Mouse (Mus musculus) mouse trophoblast stem cell (cell line): ENCODE results near the gene Lypd3.

Source experiments
- in situ Hi-C, 2 experiments: fragments of 300-500 bp; cut with MseI, MboI; formaldehyde crosslinking; loops; 2 replicates in 1 of 2; 3 replicates in 1 of 2; pipeline ENCODE4 v1.15.1; 2025

Lypd3 gene

DNA sequence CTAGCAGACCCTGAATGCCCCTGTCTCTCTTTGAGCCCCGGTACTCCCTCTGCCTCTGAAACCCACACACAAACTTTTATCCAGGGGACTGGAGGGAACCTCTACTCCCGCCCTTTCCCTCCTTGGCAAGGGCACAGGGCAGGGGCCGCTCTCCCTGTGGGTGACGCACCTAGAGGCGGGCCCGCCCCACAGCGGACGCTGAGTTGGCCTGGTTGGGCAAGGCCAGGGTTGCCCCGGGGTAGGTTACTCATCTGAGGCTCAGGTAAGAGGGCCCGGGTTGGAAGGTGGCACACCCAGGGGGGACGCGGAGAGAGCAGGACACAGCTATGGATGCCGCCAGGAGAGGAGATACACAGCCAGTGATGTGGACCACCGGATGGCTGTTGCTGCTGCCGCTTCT, at the start of gene Lypd3:
Gene Lypd3 (plus strand): TSS at position 287 of the 400 bp plus-strand sequence.
- in situ Hi-C loops: no loop called here

- in situ Hi-C loops: no loop called here
Observed at GRCm38 (mm10) chr7:24586828-24587227, 49.5 kb upstream of the Lypd3 start.

- in situ Hi-C loops: no loop called here
Observed at GRCm38 (mm10) chr7:24587330-24588105, 48.8 kb upstream of the Lypd3 start, which contains the start of the genes Ethe1 and Zfp575. Ethe1 (plus strand) TSS chr7:24587543. Zfp575 (minus strand) TSS chr7:24587641.

- in situ Hi-C loops: no loop called here
Observed at GRCm38 (mm10) chr7:24588336-24588735, 48.0 kb upstream of the Lypd3 start.

- in situ Hi-C loops: no loop called here
Observed at GRCm38 (mm10) chr7:24591735-24592134, 44.6 kb upstream of the Lypd3 start.

- in situ Hi-C loops: no loop called here
Observed at GRCm38 (mm10) chr7:24592163-24592562, 44.2 kb upstream of the Lypd3 start.

- in situ Hi-C loops: no loop called here
Observed at GRCm38 (mm10) chr7:24592781-24593180, 43.6 kb upstream of the Lypd3 start.

- in situ Hi-C loops: no loop called here
Observed at GRCm38 (mm10) chr7:24593621-24594308, 42.6 kb upstream of the Lypd3 start.

- in situ Hi-C loops: no loop called here
Observed at GRCm38 (mm10) chr7:24594309-24594803, 42.0 kb upstream of the Lypd3 start.

GRCm38 (mm10) chr7:24595464-24595863, 40.9 kb upstream of the Lypd3 start:
- in situ Hi-C loops: no loop called here

GRCm38 (mm10) chr7:24598121-24598520, 38.2 kb upstream of the Lypd3 start:
- in situ Hi-C loops: no loop called here

- in situ Hi-C loops: loop anchor here (5.0 kb wide), 2 partner anchors 43 to 48 kb away; no protein-coding TSS in a partner anchor
Observed at GRCm38 (mm10) chr7:24599211-24600067, 36.9 kb upstream of the Lypd3 start.

DNA sequence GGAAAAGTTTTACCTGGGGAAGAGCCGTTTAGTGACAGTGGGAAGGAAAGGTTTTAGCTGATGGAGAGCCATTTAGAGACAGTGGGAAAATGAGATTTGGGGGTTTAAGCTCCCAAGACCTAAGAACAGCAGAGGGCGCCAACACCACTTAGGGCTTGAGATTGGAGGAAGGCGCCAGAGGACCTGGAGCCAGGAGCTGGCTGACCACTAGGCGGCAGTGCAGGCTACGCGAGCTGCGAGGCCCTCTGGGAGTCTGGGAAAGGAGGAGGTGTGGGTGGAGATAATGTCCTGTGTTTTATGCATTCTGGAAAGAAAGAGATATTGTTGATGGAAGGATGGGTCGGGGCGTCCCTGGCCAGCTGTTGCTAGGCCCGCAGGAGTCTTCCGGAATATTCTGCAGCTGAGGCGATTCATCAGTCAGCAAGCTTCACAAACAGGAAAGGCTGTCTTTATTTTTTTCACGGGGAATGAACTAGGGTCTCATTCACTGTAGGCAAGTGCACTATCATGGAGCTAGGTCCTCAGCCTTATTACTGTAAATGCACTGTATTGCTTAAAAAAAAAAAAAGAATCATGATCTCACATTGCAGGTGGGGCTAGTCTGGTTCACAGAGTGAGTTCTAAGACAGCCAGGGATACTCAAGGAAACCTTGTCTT, 35.3 kb upstream of the Lypd3 start:
- in situ Hi-C loops: loop anchor here (5.0 kb wide), 2 partner anchors 41 to 46 kb away; no protein-coding TSS in a partner anchor

- in situ Hi-C loops: no loop called here
Observed at GRCm38 (mm10) chr7:24605561-24605960, 30.8 kb upstream of the Lypd3 start.

DNA sequence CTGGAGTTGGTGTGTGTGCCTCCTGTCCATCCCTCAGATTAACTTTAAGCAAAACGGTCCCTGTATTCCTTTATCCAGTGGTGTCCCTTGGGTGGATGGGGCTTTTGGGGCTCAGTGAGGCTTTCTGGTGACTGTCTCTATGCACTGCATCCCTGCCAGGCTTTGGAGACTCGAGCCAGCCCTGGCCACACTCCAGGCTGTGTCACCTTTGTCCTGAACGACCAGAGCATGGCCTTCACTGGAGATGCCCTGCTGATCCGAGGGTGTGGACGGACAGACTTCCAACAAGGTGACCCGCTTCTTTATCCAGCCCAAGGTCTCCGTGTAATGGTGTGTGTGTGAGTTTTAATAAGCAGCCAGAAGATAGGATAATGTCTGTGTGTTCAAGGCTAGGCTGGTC, 30.3 kb upstream of the Lypd3 start:
- in situ Hi-C loops: no loop called here

- in situ Hi-C loops: no loop called here
Observed at GRCm38 (mm10) chr7:24608017-24608416, 28.3 kb upstream of the Lypd3 start.

GRCm38 (mm10) chr7:24608561-24608960, 27.8 kb upstream of the Lypd3 start:
- in situ Hi-C loops: no loop called here

DNA sequence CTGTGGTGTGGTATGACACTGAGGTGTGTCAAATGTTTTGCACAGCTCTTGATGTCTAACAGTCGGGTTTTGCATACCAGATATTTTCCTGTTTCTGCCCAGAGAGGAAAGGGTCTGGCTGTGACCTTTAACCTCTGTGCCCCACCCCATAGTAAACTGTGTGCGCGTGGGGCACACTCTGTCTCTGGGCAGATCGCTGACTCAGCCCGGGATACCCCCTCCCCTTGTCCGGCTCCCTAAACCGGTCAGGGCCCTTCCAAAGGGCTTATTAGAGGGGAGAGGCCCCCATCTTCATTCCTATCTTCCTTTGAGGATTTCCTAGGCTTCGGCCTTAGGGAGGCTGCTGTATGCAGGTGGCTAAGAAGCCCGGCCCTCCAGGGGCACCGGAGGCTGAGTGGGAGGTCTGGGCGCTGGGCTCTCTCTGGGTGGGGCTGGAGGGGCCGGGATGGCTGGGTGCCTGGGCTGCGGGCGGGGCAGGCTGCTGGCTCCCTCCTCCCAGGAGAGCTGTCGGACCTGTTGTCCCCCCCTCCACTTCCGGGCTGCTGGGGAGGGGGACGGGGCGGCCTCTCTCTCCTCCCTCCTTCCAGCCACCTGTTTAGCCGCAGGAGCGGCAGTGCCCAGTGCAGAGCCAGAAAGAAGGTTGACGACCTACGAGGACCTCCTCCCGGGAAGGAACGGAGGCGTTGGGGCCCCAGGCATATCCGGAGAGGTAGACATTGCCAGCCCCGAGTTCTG, 26.0 kb upstream of the Lypd3 start, which contains the start of gene Phldb3:
Gene Phldb3 (plus strand): TSS at position 620 of the 735 bp plus-strand sequence.
- in situ Hi-C loops: no loop called here

DNA sequence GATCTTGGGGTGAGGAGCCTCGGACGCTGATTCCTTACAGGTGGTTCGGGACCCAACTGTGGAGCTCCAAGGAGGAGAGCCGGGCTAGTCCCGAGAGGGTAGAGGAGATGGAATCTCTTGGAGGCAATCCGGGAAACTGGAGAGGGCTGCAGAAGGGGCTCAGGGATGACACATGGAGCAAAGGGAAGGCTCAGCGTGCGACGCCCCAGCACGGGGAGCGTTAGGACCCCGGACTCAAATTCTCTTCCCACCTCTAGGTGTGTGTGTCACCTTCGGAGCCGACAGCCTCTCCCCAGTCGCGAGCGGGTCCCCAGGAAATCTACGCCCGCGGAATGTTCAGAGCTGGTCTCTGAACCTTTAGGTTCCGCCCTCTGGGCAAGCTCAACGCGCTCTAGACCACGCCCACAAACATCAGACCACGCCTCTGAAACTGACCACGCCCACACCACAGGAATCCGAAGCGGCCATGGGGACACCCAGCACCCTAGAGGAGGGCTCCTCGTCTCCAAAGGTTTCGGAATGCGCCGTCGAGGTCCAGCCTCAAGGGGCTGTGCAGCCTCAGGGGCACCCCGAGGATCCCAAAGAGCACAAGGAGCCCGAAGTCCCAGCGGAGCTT, 25.4 kb upstream of the Lypd3 start:
- in situ Hi-C loops: no loop called here

DNA sequence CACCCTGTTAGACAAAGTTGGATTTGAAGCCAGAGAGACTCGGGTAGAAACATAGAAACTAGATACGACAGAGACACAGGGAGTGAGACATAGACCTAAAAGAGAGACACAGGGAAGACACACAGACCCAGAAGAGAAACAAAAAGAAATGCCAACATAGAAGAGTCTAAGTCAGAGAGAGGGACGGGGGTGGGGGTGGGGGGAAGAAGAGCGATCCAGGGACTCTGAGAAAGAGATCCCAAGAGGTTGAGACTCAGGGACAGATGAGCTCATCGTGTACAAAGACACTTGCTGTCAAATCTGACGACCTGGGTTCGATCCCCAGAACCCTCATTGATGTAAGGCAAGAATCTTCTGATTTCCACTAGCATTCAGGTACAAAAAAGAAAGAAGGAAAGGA, 24.6 kb upstream of the Lypd3 start:
- in situ Hi-C loops: no loop called here
